Mouse (Mus musculus) common myeloid progenitor, adult 5-6 weeks (primary cell): ENCODE measurements at regions not wholly inside any gene's neighbourhood (a gene's known extent, or its start where the extent isn't known, plus 50 kb on each side); places are given as distances from the start of the nearest gene placed in this dataset.
"Not testable (repeated sequence)": the region's sequence is repeated elsewhere in the genome, so short reads cannot be mapped to it uniquely, and the experiment has no call there.

Experiments
- ATAC-seq: replicated peaks from 2 replicates; pipeline ENCODE4 v1.8.0; 2016; ENCODE audit warnings: low read depth, mild to moderate bottlenecking, moderate TSS enrichment, inconsistent platforms; ENCODE audit not compliant: poor library complexity, severe bottlenecking

- no peak for ATAC-seq
Observed at GRCm38 (mm10) chr7:73688451-73688850, 51.7 kb upstream of the Fam174b start.

- ATAC-seq: not testable (repeated sequence)
Observed at GRCm38 (mm10) chr7:73686245-73686644, 53.9 kb upstream of the Fam174b start.

DNA sequence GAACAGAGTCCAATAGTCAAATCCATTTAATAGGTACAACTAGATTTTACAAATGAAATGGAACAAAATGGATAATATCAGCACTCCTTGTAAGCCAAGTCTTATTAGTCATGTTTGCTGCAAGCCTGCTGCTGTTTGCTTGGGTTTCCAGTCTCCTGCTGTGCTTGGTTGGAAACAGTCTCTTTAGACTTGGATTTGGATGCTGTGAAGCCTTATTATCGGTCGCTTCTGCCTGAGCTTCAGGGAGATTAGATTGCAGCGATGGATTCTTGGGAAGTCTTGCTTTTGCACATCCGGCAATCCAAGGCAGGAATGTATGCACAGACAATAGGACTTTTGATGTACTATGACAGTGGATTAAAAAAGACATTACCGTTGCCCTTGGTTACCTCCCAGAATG, 57.3 kb upstream of the Fam174b start:
- no peak for ATAC-seq

- ATAC-seq: no peak
Observed at GRCm38 (mm10) chr7:73670598-73670997, 69.5 kb upstream of the Fam174b start.

DNA sequence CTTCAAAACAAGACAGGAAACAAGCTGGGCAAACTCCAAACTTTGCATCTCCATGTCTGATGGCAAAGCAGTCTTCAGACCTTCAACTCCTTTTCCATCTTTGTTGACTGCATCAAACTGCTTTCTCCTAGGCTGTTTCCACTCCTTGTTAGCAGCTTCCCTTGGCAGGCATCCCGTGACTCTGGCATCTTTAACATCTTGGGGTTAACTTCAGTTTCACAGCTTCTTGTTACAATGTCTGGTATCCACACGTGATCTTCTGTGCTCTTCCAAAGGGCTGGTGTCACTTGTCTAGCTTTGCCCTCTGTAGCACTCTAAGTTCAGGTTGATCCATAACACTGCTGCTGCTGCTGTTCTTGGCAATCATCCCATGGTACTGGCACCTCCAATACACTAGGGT, 71.3 kb upstream of the Fam174b start:
- no peak for ATAC-seq

DNA sequence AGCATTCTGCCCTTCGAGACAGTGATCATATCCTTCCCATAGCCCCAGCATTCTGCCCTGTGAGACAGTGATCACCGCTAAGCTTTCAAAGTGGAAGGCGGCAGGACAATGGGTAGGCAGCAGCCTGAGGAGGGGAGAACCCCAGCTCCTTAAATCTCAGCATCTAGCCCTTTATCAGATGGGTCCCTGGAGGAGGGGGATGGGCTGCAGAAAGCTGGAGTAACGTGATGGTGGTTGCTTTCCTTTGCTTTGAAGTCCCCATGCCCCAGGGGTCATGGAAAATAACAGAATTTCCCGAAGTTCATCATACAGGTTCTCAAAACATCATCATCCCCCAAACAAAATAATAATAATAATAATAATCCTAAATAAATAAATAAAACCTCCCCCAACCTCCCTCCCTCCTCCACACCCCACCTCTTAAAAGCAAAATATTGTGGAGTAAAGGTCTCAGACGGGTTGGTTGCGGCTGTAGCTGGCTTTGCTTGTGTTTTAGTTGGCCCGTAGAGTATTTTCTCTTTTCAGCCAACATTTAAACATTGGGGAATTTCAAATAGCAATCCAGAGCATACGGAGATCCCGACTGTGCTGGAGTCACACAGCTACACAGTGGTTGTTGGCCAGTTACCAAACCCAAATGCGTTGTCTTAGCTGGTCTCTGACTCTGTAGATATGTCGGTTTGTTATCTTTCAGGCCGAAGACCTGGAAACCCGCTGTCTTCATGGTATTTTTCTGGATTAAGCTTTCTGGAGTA, 73.0 kb upstream of the Fam174b start:
- ATAC-seq: no peak

- ATAC-seq: no peak
Observed at GRCm38 (mm10) chr7:73664962-73665361, 75.1 kb upstream of the Fam174b start.

DNA sequence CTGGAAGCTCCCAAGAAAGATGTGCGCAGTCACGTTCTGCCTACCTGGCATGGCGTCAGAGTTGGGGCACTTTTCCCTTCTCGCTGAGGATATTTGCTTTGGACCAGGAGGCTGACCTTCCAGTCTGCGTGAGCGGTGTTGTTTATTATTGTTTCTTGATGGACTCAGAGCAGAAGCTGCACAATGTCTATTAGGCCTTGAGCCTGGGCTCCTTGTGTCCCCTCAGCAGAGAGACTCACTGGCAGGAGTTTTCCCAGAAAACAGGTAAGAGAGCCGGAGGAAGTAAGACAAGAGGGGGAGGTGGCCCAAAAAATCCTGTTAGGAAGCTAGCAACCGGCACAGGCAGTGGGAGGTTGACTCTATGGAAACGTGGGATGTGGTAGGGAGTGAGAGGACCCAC, 77.6 kb upstream of the Fam174b start:
- no peak for ATAC-seq

- ATAC-seq: no peak
Observed at GRCm38 (mm10) chr7:73661901-73662300, 78.2 kb upstream of the Fam174b start.

GRCm38 (mm10) chr7:73659551-73659950, 80.6 kb upstream of the Fam174b start:
- ATAC-seq: no peak

GRCm38 (mm10) chr7:73657283-73657682, 82.8 kb upstream of the Fam174b start:
- no peak for ATAC-seq

DNA sequence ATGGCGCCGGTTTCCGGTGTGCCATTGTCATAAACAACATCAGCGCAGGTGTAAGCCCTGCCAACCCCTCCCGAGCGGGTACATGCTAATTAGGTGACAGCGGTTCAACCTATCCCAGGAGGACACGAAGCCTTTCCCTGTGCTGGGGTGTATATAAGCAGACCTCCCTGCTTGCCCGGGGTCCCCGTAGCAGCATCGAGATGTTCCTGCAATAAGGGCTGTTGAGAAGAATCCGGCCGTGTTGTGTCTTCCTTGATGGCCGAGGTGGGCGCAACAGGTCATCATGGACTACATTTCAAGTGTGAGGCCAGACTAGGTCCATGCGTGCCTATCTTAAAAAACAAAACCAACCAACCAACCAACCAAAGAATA, 83.7 kb upstream of the Fam174b start:
- not testable (repeated sequence) for ATAC-seq

DNA sequence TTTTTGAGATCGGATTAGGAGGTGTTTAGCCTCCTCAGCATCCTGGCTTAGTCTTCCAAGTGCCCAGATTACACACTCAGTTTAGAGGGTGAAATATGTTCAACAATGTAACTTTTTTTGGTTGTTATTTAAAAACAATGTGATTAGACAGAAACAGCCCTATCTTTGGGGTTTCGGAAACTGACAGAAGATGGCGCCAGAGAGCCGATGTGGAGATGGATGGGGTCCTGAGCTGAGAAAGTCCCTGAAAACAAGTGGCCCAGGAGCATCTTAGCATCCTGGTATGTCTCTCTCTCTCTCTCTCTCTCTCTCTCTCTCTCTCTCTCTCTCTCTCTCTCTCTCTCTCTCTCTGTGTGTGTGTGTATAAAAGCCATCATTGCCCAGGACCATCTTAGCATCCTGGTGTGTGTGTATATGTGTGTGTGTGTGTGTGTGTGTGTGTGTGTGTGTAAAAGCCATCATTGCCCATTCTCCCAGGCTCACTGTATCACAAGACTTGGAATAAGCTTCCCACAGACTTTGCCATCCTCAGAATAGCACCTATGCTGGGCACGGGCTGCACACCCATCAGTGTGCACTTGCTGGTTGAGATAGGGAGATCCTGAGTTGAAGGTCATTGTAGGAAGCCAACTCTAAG, 84.2 kb upstream of the Fam174b start:
- ATAC-seq: peak; percentile 76

- peak; percentile 84 for ATAC-seq
Observed at GRCm38 (mm10) chr7:73654193-73654871, 85.8 kb upstream of the Fam174b start.

DNA sequence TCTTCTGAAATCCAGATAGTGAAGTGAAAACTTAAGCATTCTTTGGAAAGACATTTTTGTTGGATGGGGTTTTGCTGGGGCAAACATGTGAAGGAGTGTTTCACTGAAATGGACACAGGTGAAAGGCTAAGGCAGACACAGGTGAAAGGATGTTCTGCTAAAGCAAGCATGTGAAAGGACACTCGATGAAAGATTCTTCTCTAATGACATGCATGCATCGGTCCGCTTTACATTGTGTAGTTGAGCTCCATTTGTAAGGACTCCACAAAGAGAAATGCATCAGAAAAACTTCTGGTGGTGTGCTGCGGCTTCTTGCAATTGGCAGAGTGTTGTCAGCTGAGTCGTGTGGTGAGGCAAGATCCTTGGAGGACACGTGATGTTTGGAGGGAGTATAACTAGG, 89.2 kb upstream of the Fam174b start:
- ATAC-seq: no peak

DNA sequence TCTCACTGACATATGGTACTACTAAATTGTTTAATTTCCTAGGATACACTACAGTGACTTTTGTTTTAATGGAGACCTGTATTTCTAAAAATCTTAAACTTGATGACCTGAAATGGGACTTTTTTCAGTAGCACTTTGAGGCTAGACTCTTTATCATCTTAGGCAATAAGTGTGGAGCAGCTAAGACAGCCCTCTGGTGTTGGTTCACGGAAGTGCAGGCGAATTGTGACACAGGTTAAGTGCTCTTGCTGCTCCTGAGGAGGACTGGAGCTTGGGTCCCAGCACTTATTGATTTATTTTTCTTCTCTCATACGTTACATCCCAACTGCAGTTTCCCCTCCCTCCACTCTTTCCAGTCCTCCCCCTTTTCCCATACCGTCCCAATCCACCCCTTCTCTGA, 92.1 kb upstream of the Fam174b start:
- ATAC-seq: peak; percentile 93

DNA sequence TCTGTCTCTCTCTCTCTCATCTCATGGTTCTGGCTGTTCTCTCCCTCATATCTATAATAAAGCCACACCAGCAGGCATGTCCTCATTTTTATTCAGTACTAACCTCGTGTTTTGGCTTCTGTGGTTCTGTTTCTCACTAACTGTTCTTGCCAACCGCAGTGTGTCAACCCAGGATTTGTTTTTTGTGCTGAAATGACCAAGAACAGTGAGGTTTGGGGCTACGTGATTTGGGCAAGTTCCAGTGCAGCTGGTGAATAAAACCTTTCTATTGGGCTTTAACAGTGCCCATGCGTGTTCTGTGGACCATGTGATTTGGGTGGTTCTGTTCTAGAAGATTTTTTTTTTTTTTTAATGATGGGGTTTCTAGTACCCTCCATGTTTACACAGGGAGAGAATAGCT, 93.0 kb upstream of the Fam174b start:
- no peak for ATAC-seq

GRCm38 (mm10) chr7:73646711-73647110, 93.4 kb upstream of the Fam174b start:
- ATAC-seq: no peak

- no peak for ATAC-seq
Observed at GRCm38 (mm10) chr7:73644362-73644904, 95.7 kb upstream of the Fam174b start.

DNA sequence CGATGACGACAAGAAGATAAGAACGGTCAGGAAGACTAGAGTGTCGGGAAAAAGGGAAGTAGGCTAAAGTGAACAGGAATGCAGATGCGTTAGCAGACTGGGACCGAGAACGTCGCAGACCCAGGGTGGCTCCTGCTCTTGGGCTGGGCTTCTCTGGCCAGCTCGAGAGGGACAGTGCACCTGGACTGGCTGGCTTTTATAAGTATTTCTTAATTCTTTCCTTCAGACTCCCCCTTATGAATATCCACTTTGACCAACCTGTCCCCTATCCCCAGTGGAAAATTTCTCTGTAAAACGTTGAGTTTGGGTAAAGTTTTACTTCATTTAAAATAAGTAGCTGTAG, 96.1 kb upstream of the Fam174b start:
- ATAC-seq: no peak

DNA sequence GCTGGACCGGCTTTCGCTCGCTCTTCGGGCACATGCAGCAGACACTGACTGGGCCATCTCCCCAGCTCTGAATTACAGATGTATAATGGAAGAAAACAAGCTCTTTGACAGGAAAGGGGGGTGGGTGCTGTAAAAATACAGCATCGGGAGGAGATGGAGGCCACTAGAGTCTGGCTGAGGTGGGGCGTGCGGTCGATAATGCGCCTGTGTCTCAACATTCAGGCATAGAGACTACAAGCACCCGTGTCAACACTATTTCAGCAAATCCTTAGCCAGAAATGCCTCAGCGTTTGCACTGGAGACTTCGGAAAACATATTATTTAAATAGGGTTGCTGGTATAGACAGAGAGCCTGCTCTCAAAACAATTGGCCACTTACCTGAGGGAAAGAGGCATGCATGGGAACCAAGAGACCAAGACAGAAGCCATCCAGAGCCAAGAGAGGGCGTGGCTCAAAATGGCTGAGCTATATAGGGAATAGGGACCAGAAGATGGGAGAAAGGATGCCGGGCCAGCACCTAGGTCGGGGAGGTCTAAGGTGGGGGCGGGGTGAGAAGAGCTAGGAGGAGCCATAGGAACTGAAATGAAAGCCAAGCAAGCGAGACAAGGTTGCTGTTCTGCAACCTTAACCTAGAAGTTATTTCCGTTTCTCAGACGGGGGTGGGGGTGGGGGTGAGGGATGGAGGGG, 96.7 kb upstream of the Fam174b start:
- no peak for ATAC-seq
